Mouse (Mus musculus): Measurements from ENCODE around the gene Nav3. TPM values are rescaled to one million over a fixed set of nuclear protein-coding genes. Genes with fewer than 3 reads are reported as not detected.
"Not testable (repeated sequence)": the region's sequence is repeated elsewhere in the genome, so short reads cannot be mapped to it uniquely, and the experiment has no call there.

The Nav3 gene
- polyA plus RNA-seq, 1 experiment from 2014 or later: 0.07 TPM

DNA sequence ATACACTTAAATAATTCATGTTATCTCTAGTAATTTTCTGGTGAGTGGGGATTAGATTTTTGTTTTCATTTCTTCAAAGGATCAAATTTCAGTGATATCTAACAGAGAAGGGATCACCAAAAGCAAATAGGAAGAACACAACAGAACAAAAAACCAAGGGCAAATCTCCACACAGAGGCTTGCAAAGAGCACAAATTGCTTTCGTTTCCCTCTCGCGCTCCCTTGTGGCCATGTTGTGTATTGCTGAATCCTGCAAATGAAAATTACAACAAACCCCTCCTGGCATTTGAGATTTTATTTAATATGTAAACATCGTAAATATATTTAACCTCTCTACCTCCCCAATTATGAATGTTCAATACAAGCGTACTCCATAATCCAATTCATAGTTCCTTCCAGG is 370.8 kb downstream of the Nav3 start:
- H3K27ac ChIP-seq (ENCODE audit: low read length): no peak overlapping the region
- no peak overlapping the region for H3K4me3 ChIP-seq (ENCODE audit: low read depth, low read length)
- H3K9ac ChIP-seq (ENCODE audit: low read depth, low read length): no peak overlapping the region
- H3K27me3 ChIP-seq (ENCODE audit: control insufficient read depth, insufficient read depth, low read depth, low read length): no peaks in the 10 kb centered on the region
- no peaks in the 10 kb centered on the region for H3K36me3 ChIP-seq (ENCODE audit: control insufficient read depth, insufficient read depth)
- no peak for ATAC-seq (ENCODE audit: low read depth)
- no peak overlapping the region for H3K4me2 ChIP-seq (ENCODE audit: low read depth, low read length)
- 7% methylated on average over 5 of the region's 5 CpGs for WGBS (ENCODE audit: insufficient replicate concordance)
- H3K9me3 ChIP-seq (replicated peaks; ENCODE audit: control insufficient read depth, low read length): no peaks in the 10 kb centered on the region
- no peaks in the 10 kb centered on the region for H3K4me1 ChIP-seq (ENCODE audit: control insufficient read depth, low read depth, low read length)

DNA sequence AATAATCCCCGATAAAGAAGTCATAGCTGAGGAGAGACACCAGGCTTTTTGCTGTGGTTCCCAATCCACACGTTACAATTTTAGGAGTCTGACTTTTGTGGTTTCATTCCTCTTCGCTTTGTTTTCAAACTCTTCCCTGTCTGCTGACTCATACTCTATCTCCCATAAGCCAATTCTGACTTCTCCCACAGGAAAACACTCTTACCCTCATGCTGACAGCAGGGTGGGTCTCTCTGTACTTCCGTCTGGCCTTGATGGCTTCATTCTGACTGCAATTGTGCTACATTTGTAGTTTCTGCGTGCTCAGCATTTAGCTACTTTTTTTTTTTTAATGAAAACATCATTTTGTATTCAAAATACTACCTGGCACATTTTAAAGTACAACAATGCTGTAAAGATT is 379.4 kb downstream of the Nav3 start:
- 35% methylated on average over 5 of the region's 5 CpGs for WGBS (ENCODE audit: insufficient replicate concordance)

DNA sequence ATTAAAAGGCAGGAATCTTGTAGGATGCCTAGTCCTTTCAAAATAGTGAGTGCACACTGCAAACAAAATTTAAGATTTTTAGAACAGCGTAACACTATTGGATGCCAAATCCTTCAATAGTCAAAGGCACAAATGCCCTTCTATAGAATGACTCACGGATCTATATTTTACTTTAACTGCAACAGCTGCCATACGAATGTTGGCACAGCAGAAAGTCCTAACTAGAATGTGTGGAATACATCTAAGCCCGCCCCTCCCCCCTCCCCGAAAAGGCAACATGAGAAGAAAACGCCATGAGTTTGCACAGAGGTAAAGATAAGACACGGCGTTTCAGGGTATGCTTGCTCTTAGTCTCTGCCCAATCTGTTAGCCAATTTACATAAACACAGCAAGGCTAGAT is 383.6 kb downstream of the Nav3 start:
- no peak overlapping the region for H3K27ac ChIP-seq (ENCODE audit: low read length)
- H3K9me3 ChIP-seq (replicated peaks; ENCODE audit: control insufficient read depth, low read length): no peaks in the 10 kb centered on the region
- WGBS (ENCODE audit: insufficient replicate concordance): 54% methylated on average over 8 of the region's 8 CpGs
- no peaks in the 10 kb centered on the region for H3K36me3 ChIP-seq (ENCODE audit: control insufficient read depth, insufficient read depth)
- no peak overlapping the region for H3K9ac ChIP-seq (ENCODE audit: low read depth, low read length)
- no peak overlapping the region for H3K4me2 ChIP-seq (ENCODE audit: low read depth, low read length)
- H3K4me3 ChIP-seq (ENCODE audit: low read depth, low read length): no peak overlapping the region
- no peaks in the 10 kb centered on the region for H3K4me1 ChIP-seq (ENCODE audit: control insufficient read depth, low read depth, low read length)
- no peaks in the 10 kb centered on the region for H3K27me3 ChIP-seq (ENCODE audit: control insufficient read depth, insufficient read depth, low read depth, low read length)
- ATAC-seq (ENCODE audit: low read depth): no peak

More for the DNA sequence above, 379.4 kb downstream of the Nav3 start:
- Histone ChIP-seq H3K4me3 (ENCODE audit: low read depth, low read length) (no peak overlapping the region), H3K36me3 (ENCODE audit: control insufficient read depth, insufficient read depth) (no peaks in the 10 kb centered on the region), H3K27ac (ENCODE audit: low read length) (no peak overlapping the region), H3K4me2 (ENCODE audit: low read depth, low read length) (no peak overlapping the region), H3K4me1 (ENCODE audit: control insufficient read depth, low read depth, low read length) (no peaks in the 10 kb centered on the region), H3K27me3 (ENCODE audit: control insufficient read depth, insufficient read depth, low read depth, low read length) (no peaks in the 10 kb centered on the region), H3K9me3 (replicated peaks; ENCODE audit: control insufficient read depth, low read length) (no peaks in the 10 kb centered on the region), H3K9ac (ENCODE audit: low read depth, low read length) (no peak overlapping the region)
- ATAC-seq (ENCODE audit: low read depth): no peak

DNA sequence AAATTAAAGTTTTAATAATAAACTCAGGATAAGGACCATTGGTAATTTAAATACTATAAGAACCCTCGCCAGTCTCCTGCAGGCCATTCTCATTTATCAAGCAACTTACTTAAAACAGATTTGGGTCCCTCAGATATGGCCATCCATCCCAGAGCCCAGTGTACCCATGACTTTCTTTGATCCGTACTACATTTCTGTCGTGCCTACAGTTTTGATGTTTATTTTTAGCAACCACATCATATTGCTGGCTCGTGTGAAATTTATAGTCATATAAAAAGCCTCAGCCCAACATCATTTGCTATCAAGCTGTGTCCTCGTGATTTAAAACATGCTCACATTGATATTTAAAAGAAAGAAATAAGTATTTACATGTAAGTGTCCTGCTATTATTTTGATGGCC is 394.8 kb downstream of the Nav3 start:
- Histone ChIP-seq H3K4me1 (ENCODE audit: control insufficient read depth, low read depth, low read length) (no peaks in the 10 kb centered on the region), H3K9me3 (replicated peaks; ENCODE audit: control insufficient read depth, low read length) (no peaks in the 10 kb centered on the region), H3K36me3 (ENCODE audit: control insufficient read depth, insufficient read depth) (no peaks in the 10 kb centered on the region), H3K27ac (ENCODE audit: low read length) (no peak overlapping the region), H3K4me3 (ENCODE audit: low read depth, low read length) (no peak overlapping the region), H3K27me3 (ENCODE audit: control insufficient read depth, insufficient read depth, low read depth, low read length) (no peaks in the 10 kb centered on the region), H3K4me2 (ENCODE audit: low read depth, low read length) (no peak overlapping the region), H3K9ac (ENCODE audit: low read depth, low read length) (no peak overlapping the region)
- no peak for ATAC-seq (ENCODE audit: low read depth)
- 62% methylated on average over 5 of the region's 5 CpGs for WGBS (ENCODE audit: insufficient replicate concordance)

DNA sequence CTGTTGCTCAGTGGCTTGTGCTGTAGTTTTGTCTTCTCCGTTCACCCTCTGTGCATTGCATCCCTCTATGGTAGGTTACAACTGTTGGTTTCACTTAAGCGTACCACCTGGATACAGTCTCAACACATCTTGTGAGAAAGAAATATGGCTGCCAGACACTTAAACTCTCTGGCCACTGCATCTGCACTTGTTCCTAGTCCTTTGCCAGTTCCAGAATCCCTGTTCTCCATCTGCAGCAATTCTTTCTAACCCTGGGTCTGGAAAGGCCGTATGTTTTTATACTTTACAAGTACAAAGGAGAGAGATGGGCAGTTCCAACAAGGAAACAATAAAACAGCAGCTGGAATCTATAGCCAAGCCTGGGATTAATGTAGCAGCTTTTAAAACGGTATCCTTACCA is 418.5 kb downstream of the Nav3 start:
- no peak overlapping the region for H3K27ac ChIP-seq (ENCODE audit: low read length)
- no peaks in the 10 kb centered on the region for H3K4me1 ChIP-seq (ENCODE audit: control insufficient read depth, low read depth, low read length)
- 58% methylated on average over 4 of the region's 4 CpGs for WGBS (ENCODE audit: insufficient replicate concordance)
- no peaks in the 10 kb centered on the region for H3K9me3 ChIP-seq (replicated peaks; ENCODE audit: control insufficient read depth, low read length)
- H3K9ac ChIP-seq (ENCODE audit: low read depth, low read length): no peak overlapping the region
- ATAC-seq (ENCODE audit: low read depth): no peak
- H3K4me3 ChIP-seq (ENCODE audit: low read depth, low read length): no peak overlapping the region
- no peaks in the 10 kb centered on the region for H3K27me3 ChIP-seq (ENCODE audit: control insufficient read depth, insufficient read depth, low read depth, low read length)
- no peak overlapping the region for H3K4me2 ChIP-seq (ENCODE audit: low read depth, low read length)
- H3K36me3 ChIP-seq (ENCODE audit: control insufficient read depth, insufficient read depth): no peaks in the 10 kb centered on the region

DNA sequence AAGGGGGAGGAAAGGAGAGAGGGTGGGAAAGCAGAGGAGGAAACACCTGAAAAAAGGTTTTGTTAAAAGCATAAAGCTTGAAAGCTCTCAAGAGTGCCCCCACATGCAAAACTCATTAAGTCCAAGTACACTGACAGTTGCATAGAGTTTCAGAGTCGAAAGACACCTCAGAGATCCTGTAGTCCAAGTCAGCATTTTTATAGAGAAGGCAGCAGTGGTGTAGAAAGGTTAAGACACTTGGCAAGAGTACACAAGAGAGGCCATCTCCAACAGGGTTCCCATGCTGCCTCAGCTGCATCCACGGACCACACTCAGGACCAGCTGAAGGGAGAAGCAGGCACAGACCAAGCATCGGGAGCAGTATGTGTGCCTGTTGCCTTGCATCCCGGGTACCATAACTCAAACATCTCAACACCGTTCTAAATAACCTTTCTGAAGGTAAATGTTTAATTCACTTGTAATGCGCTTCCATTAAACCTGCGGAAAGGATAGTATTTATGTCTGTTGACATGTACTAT is 421.4 kb downstream of the Nav3 start:
- ATAC-seq (ENCODE audit: low read depth): no peak
- Histone ChIP-seq H3K9ac (ENCODE audit: low read depth, low read length) (no peak overlapping the region), H3K36me3 (ENCODE audit: control insufficient read depth, insufficient read depth) (no peaks in the 10 kb centered on the region), H3K4me2 (ENCODE audit: low read depth, low read length) (no peak overlapping the region), H3K4me1 (ENCODE audit: control insufficient read depth, low read depth, low read length) (no peaks in the 10 kb centered on the region), H3K27ac (ENCODE audit: low read length) (no peak overlapping the region), H3K9me3 (replicated peaks; ENCODE audit: control insufficient read depth, low read length) (no peaks in the 10 kb centered on the region), H3K4me3 (ENCODE audit: low read depth, low read length) (no peak overlapping the region), H3K27me3 (ENCODE audit: control insufficient read depth, insufficient read depth, low read depth, low read length) (no peaks in the 10 kb centered on the region)
- WGBS (ENCODE audit: insufficient replicate concordance): 69% methylated on average over 7 of the region's 7 CpGs

DNA sequence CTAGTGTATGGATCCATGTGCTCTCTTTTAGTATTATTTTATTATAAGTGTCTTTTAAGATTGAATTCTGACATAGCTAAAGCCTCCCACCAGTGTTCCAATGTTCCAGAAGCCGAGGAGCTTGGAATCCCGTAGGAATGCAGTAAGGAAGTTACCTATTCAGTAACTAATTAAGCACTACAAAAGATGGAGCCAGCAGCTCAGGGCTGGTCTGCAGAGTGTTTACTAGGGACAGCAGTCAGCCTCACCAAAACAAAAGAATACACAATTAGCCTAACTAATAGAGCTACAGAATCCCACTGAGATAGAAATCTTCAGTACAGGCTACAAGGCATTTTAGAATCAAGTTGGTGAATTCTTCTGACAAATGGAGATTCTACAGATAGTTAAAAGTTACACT is 431.1 kb downstream of the Nav3 start:
- not testable (repeated sequence) for H3K4me3 ChIP-seq (ENCODE audit: low read depth, low read length); H3K4me2 ChIP-seq (ENCODE audit: low read depth, low read length); H3K9ac ChIP-seq (ENCODE audit: low read depth, low read length); H3K4me1 ChIP-seq (ENCODE audit: control insufficient read depth, low read depth, low read length); ATAC-seq (ENCODE audit: low read depth); H3K36me3 ChIP-seq (ENCODE audit: control insufficient read depth, insufficient read depth); H3K27ac ChIP-seq (ENCODE audit: low read length); H3K9me3 ChIP-seq (replicated peaks; ENCODE audit: control insufficient read depth, low read length); H3K27me3 ChIP-seq (ENCODE audit: control insufficient read depth, insufficient read depth, low read depth, low read length)
- 68% methylated on average over 2 of the region's 2 CpGs for WGBS (ENCODE audit: insufficient replicate concordance)

DNA sequence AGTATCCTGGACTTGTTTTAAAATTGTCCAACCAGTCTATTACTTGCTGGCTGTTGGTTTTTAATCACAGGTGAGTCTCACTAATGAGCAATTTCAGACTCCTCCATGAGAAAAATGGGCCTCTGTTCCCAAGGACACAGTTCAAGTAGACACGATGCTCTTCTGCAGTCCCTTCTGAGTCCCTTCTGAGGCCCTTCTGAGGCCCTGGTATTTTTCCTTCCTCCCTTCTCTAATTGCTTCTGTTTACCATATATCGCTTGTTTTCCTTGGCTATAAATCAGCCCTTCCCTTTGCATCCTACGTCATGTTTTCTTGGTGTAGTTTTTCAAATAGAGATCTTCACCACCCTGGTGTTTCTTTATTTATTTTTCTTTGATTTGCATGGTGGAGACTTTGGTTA is 433.9 kb downstream of the Nav3 start:
- Histone ChIP-seq H3K9ac (ENCODE audit: low read depth, low read length) (no peak overlapping the region), H3K4me1 (ENCODE audit: control insufficient read depth, low read depth, low read length) (no peaks in the 10 kb centered on the region), H3K27ac (ENCODE audit: low read length) (no peak overlapping the region), H3K9me3 (replicated peaks; ENCODE audit: control insufficient read depth, low read length) (no peaks in the 10 kb centered on the region), H3K4me3 (ENCODE audit: low read depth, low read length) (no peak overlapping the region), H3K27me3 (ENCODE audit: control insufficient read depth, insufficient read depth, low read depth, low read length) (no peaks in the 10 kb centered on the region), H3K36me3 (ENCODE audit: control insufficient read depth, insufficient read depth) (no peaks in the 10 kb centered on the region), H3K4me2 (ENCODE audit: low read depth, low read length) (no peak overlapping the region)
- no peak for ATAC-seq (ENCODE audit: low read depth)
- 67% methylated on average over 3 of the region's 3 CpGs for WGBS (ENCODE audit: insufficient replicate concordance)

DNA sequence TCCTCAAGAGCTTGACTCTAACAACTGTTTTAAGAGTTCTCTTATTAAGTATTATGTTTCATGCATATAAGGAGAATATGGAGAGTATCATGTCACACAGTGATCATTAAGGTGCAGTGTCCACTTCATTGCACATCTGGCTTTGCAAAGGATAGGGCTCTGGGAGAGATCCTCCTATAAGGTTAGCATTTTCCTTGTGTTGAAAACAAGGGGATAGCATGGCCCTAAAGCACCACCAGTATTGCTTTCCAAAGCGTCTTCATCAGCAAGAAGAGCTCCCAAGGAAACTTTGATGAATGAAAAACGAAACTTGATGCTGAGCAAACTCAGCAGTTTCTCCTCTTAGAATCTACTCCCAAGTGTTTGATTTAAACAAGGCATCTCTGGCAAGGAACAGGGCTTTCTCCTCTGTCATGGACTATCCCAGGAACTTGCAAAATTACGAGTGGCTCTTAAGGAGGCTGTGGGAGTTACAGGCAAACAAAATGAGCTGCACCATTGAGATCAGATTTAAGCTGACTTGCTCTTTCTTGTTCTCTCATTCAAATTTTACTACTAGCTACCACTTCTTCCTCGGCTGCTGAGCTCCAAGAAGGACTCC is 436.6 kb downstream of the Nav3 start:
- H3K9me3 ChIP-seq (replicated peaks; ENCODE audit: control insufficient read depth, low read length): no peaks in the 10 kb centered on the region
- no peak overlapping the region for H3K9ac ChIP-seq (ENCODE audit: low read depth, low read length)
- H3K36me3 ChIP-seq (ENCODE audit: control insufficient read depth, insufficient read depth): no peaks in the 10 kb centered on the region
- H3K4me1 ChIP-seq (ENCODE audit: control insufficient read depth, low read depth, low read length): no peaks in the 10 kb centered on the region
- WGBS (ENCODE audit: insufficient replicate concordance): 34% methylated on average over 4 of the region's 4 CpGs
- ATAC-seq (ENCODE audit: low read depth): no peak
- no peak overlapping the region for H3K4me2 ChIP-seq (ENCODE audit: low read depth, low read length)
- no peaks in the 10 kb centered on the region for H3K27me3 ChIP-seq (ENCODE audit: control insufficient read depth, insufficient read depth, low read depth, low read length)
- H3K4me3 ChIP-seq (ENCODE audit: low read depth, low read length): no peak overlapping the region
- no peak overlapping the region for H3K27ac ChIP-seq (ENCODE audit: low read length)

All from liver, embryonic 16.5 days (tissue).